Mouse (Mus musculus) G1E (cell line): Measurements from ENCODE around the gene Hsp90ab1. TPM values are rescaled to one million over a fixed set of nuclear protein-coding genes. Genes with fewer than 3 reads are reported as not detected.

Experiments
- ATAC-seq: 2 replicates; pipeline ENCODE4 v1.8.0; 2016; ENCODE audit warnings: mild to moderate bottlenecking; ENCODE audit not compliant: insufficient number of reproducible peaks, poor library complexity, low FRiP score, severe bottlenecking; ENCODE audit errors: extremely low read depth
- DNase-seq: peaks from one replicate; pipeline ENCODE4 v3.0.0; 2012; ENCODE audit warnings: low spot score
- H3K27me3 ChIP-seq: 2 replicates; pipeline ENCODE4 v1.6.1; 2012; ENCODE audit warnings: mild to moderate bottlenecking, low read length, inconsistent platforms; ENCODE audit not compliant: insufficient read depth
- H3K36me3 ChIP-seq: replicated peaks from 2 replicates; pipeline ENCODE3; 2012; ENCODE audit warnings: mild to moderate bottlenecking, inconsistent platforms
- H3K4me1 ChIP-seq: 2 replicates; pipeline ENCODE4 v1.6.1; 2012; ENCODE audit warnings: low read depth, low read length, inconsistent platforms, mixed read lengths; ENCODE audit not compliant: insufficient read depth
- H3K4me3 ChIP-seq: 2 replicates; pipeline ENCODE4 v1.5.1; 2012; ENCODE audit warnings: low read depth, mild to moderate bottlenecking, inconsistent platforms, low read length, moderate library complexity, mixed read lengths
- H3K9me3 ChIP-seq: replicated peaks from 2 replicates; pipeline ENCODE4 v1.6.1; 2012; ENCODE audit warnings: inconsistent platforms
- CTCF ChIP-seq: IDR thresholded peaks from 2 replicates; pipeline ENCODE4 v1.5.1; 2012; ENCODE audit warnings: low read depth, low read length, inconsistent platforms, mixed read lengths
- GATA1 ChIP-seq: IDR thresholded peaks from 2 replicates; pipeline ENCODE4 v1.6.1; 2012; ENCODE audit warnings: borderline replicate concordance, low read length, inconsistent platforms, mixed read lengths
- GATA2 ChIP-seq: IDR thresholded peaks from 2 replicates; pipeline ENCODE4 v1.6.1; 2012; ENCODE audit warnings: low read depth, low read length, inconsistent platforms, borderline replicate concordance
- POLR2AphosphoS5 ChIP-seq: IDR thresholded peaks from 2 replicates; pipeline ENCODE4 v1.6.1; 2012; ENCODE audit warnings: low read depth, low read length, inconsistent platforms; ENCODE audit not compliant: insufficient replicate concordance
- TAL1 ChIP-seq: conservative IDR thresholded peaks from 2 replicates; pipeline ENCODE4 v1.6.1; 2012; ENCODE audit warnings: low read depth, low read length, inconsistent platforms, mixed read lengths
- polyA plus RNA-seq: library from polyadenylated mRNA; stranded (reverse); fragments of >175 nt; gene quantifications from 2 replicates; pipeline ENCODE4 v1.2.3, GENCODE M21; 2012
- total RNA-seq, 2 experiments: library from RNA; stranded (forward) in 1 of 2; stranded (reverse) in 1 of 2; fragments of 200-1000 nt in 1 of 2; fragments of >200 nt in 1 of 2; fragmentation: Nextera tagmentation in 1 of 2; gene quantifications; 2 replicates each; pipeline ENCODE4 v1.2.3; 2014 to 2017

Hsp90ab1 gene
- total and polyA plus RNA-seq, 3 experiments = 1,104 to 1,547 (median 1,427) TPM

DNA sequence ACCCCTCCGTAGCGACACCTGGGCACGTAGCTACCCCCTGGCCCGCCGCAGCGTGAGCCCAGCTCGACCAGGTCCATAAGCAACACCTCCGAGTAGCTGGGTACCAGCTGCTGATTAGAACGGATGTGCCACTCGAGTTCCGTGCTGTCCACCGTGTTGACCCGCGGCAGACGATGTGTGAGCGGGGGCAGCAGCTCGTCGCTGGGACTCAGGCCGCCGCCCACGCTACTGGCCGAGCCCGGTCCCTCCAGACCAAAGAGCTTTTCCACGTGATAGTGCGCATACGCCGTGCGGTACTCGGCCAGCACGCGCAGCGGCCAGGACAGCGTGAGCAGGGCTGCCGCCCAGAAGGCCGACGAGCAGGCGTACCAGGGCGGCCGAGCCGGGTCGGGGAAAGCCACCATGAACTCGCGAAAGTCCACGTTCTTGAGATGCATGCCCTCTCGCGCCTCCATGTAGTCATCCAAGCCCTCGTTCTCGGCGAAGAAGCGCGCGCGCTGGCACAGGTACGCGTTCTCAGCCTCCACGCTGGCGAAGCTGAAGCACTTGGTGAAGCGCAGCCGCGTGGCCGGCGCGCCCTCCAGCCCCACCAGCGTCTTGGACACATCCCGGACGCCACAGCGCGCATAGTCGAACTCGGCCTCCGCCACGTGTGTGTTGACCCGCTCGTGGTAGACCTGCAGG is 27.7 kb downstream of the Hsp90ab1 start:
- H3K36me3 ChIP-seq = no peaks in the 10 kb centered on the region
- H3K4me1 ChIP-seq = peaks cover 2% of the 10 kb centered on the region; the same call in 1 of the 2 replicates
- no peak overlapping the region for H3K4me3 ChIP-seq
- no peak for TF ChIP-seq TAL1
- TF ChIP-seq GATA2 = no peak
- TF ChIP-seq GATA1 = no peak
- TF ChIP-seq POLR2AphosphoS5 = no peak
- ATAC-seq (no peak), DNase-seq (no peak)
- peaks cover 6% of the 10 kb centered on the region; the same call in 1 of the 2 replicates for H3K9me3 ChIP-seq
- peaks cover 58% of the 10 kb centered on the region for H3K27me3 ChIP-seq

DNA sequence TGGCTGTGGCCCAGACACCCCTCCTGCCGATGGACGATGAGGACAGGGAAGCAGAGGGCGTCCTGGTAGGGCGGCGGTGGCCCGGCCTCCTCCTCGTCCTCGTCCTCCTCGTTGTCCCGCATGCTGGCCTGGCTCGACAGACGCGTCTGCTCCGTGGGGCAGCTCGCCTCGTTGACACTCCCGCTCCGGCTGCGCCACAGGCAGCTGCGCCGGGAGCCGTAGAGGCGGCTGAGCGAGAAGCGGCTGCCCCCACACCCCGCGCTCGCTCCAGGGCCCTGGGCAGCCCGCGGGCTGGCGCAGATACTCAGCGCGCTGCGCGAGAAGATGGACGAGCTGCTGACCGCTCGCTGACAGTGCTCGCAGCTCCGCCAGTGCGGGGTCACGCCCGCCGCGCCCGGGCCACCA is 28.2 kb downstream of the Hsp90ab1 start:
- no peaks in the 10 kb centered on the region for H3K36me3 ChIP-seq
- H3K4me3 ChIP-seq = peak overlapping the region; percentile 19; the same call in 1 of the 2 replicates
- H3K27me3 ChIP-seq = peaks cover 55% of the 10 kb centered on the region
- peaks cover 2% of the 10 kb centered on the region; the same call in 1 of the 2 replicates for H3K4me1 ChIP-seq
- ATAC-seq (no peak), DNase-seq (no peak)
- TF ChIP-seq POLR2AphosphoS5 = no peak
- no peak for TF ChIP-seq GATA1
- TF ChIP-seq CTCF = no peak
- no peak for TF ChIP-seq GATA2
- no peak for TF ChIP-seq TAL1
- H3K9me3 ChIP-seq = peaks cover 6% of the 10 kb centered on the region; the same call in 1 of the 2 replicates

DNA sequence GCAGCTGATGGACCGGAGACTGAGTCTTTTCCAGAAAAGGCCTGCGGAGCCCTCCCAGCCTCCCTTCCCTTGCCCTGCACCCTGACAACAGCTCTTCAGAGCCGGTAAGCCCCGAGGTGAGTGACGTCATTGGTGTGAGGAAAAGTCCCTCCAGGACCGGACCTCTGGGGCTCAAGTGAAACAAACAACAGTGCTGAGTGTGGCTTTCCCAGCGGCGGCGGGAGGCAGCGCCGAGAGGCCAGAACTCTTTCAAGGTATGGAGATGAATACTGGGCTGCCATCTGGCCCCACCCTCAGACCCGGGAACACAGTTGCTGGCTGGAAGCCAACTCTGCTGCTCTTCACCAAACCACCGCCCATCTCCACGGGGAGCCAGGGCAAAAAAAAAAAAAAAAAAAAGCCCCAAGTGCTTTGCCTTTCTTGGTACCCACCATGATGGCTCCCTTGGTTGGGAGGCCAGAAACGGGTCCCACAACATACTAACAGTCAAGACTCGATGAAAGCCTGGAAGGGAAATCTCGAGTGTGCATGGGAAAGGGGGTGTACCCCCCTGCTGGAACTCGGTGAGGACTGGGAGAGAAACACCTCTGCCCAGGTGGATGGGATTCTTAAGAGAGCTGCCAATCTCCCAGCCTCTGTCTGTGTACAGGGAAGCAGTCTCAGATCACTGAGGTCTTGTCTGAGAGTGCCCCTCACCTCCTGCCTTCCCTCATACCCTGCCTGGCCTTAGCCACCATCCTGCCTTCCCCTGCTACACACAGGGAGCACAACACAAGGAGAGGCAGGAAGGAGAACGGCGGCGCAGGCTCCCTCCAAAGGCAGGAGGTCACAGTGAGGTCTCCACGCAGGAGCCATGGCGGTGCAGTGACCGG is 28.8 kb downstream of the Hsp90ab1 start:
- ATAC-seq (no peak), DNase-seq (no peak)
- Histone ChIP-seq H3K4me1 (peaks cover 2% of the 10 kb centered on the region; the same call in 1 of the 2 replicates), H3K36me3 (no peaks in the 10 kb centered on the region), H3K4me3 (peak overlapping the region; percentile 19), H3K9me3 (peaks cover 6% of the 10 kb centered on the region; the same call in 1 of the 2 replicates), H3K27me3 (peaks cover 57% of the 10 kb centered on the region)
- no peak for TF ChIP-seq GATA2
- TF ChIP-seq GATA1 = no peak
- TF ChIP-seq CTCF = no peak
- no peak for TF ChIP-seq POLR2AphosphoS5
- no peak for TF ChIP-seq TAL1

DNA sequence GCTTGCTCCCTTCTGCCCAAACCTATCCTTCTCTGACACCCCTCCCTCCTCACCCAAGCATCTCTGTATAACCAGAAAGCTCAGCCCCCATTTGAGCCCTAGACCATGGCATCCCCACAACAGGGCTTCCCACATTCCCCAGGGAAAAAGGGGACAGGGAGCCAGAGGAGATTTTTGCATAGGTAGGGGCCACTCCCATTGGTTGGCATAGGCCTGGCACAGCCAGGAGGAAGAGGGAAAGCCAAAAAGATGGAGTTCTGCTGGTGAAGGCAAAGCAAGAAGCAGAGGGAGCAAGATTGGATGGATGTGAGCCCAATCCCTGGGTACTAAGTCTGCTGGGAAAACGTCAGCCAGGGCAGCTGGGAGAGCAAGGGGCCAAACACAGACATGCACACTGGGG is 30.0 kb downstream of the Hsp90ab1 start:
- Histone ChIP-seq H3K4me3 (no peak overlapping the region), H3K27me3 (peaks cover 57% of the 10 kb centered on the region), H3K36me3 (no peaks in the 10 kb centered on the region), H3K4me1 (peaks cover 2% of the 10 kb centered on the region; the same call in 1 of the 2 replicates), H3K9me3 (peaks cover 6% of the 10 kb centered on the region; the same call in 1 of the 2 replicates)
- no peak for TF ChIP-seq TAL1
- TF ChIP-seq CTCF = no peak
- no peak for TF ChIP-seq GATA2
- no peak for TF ChIP-seq POLR2AphosphoS5
- no peak for TF ChIP-seq GATA1
- no peak for DNase-seq
- ATAC-seq = no peak

DNA sequence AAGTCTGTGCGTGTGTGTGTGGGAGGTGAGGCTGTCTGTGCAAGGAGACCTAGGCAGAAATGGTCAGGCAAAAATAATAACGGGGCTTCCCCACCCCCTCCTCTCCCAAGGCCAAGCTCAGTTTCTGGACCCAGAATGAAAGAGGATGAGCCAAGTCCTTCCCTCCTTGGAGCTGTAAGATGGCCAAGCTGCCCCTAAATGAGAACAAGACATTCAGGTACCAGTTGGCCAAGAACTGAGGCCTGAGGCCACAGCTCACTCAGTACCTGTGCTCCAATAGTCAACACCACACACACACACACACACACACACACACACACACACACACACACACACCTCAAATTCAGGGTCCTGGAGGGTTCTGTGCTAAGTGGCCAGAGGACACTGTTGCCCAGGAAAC is 30.4 kb downstream of the Hsp90ab1 start:
- no peak overlapping the region for H3K4me3 ChIP-seq
- TF ChIP-seq CTCF (no peak), POLR2AphosphoS5 (no peak), GATA2 (no peak), GATA1 (no peak), TAL1 (no peak)
- H3K36me3 ChIP-seq = no peaks in the 10 kb centered on the region
- DNase-seq = no peak
- ATAC-seq = no peak
- H3K27me3 ChIP-seq = peaks cover 57% of the 10 kb centered on the region
- peaks cover 6% of the 10 kb centered on the region; the same call in 1 of the 2 replicates for H3K9me3 ChIP-seq
- H3K4me1 ChIP-seq = peaks cover 2% of the 10 kb centered on the region; the same call in 1 of the 2 replicates

DNA sequence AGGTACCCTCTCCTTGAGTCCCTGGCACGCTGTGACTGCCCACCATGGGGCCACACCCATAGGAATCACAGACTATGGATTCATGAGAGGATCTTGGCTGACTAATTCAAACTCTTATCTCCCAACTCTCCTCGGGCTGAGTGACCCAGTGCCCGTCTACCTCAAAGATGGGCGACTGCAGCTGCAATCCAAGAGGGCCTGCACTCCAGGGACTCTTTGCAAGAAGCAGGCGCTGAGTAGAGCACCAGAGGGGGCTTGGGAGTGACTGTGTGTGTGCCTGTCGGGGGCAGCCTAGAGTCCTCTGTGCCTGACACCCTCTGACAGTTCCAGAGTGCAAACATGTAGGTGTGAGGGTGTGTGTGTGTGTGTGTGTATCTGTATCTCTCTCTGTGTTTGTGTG is 30.9 kb downstream of the Hsp90ab1 start:
- no peak for TF ChIP-seq CTCF
- TF ChIP-seq GATA1 = no peak
- TF ChIP-seq TAL1 = no peak
- TF ChIP-seq POLR2AphosphoS5 = no peak
- no peak for TF ChIP-seq GATA2
- no peak overlapping the region for H3K4me3 ChIP-seq
- H3K9me3 ChIP-seq = peaks cover 6% of the 10 kb centered on the region; the same call in 1 of the 2 replicates
- no peak for ATAC-seq
- peaks cover 56% of the 10 kb centered on the region for H3K27me3 ChIP-seq
- no peak for DNase-seq
- peaks cover 2% of the 10 kb centered on the region; the same call in 1 of the 2 replicates for H3K4me1 ChIP-seq
- H3K36me3 ChIP-seq = no peaks in the 10 kb centered on the region
